Mouse (Mus musculus) cerebellum, adult 2 months (tissue): ENCODE data around the gene Gm10563.

Source experiments
- CTCF ChIP-seq: fragments of 200-500 bp; IDR thresholded peaks from 2 replicates; pipeline ENCODE4 v1.5.1; 2011; ENCODE audit warnings: low read depth, mild to moderate bottlenecking, control low read depth, low read length, moderate library complexity, borderline replicate concordance; ENCODE audit not compliant: insufficient read depth
- POLR2A ChIP-seq: fragments of 200-500 bp; IDR thresholded peaks from 2 replicates; pipeline ENCODE4 v1.6.1; 2011; ENCODE audit warnings: low read length, control low read depth, borderline replicate concordance; ENCODE audit not compliant: insufficient read depth

DNA sequence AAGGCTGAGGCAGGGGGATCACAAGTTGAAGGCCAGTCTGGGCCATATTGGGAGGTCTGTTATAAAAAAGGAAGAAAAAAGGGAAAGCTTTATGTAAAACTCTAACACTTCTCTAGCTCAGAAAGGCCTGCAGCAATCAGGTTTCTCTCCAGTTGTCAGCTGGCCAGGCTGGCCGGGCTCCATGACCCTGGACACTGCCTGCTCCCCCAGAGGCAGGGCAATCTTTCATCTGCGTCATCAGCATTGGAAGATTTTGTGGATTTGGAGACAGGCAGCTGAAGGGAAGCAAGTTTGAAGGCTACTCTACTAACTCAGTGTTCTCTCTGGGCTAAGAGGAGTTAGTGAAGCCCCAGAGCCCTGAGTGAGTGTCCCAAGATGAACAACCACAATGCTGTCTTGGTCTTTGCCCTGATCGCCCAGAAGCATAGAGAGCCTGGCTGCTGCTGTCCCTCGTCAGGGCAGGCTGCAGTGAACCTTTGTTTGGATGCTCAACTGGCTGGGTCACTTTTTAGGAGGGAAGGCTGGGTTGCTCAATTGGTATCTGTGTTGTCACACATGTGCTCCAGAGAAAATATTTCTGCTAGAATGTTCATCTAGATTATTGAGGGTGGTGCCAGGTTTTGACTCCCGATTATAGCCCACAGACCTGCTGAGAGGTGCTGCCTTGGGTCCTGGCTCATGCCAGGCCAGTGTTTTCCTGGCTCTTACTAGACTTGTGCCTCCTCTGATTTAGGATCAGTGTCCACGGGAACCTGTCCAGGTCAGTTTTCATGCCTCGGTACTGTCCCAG, 66.7 kb downstream of the Gm10563 start:
- TF ChIP-seq CTCF = no peak
- no peak for TF ChIP-seq POLR2A
